Mouse (Mus musculus): Measurements from ENCODE around the gene Gm11444.

GRCm38 (mm10) chr11:85807353-85807752 lies 42.8 kb downstream of the Gm11444 start:
- no peak for TF ChIP-seq CTCF (IDR thresholded peaks at IDR 0.05; ENCODE audit: low read depth, low read length)
- no peak for TF ChIP-seq POLR2A (IDR thresholded peaks at IDR 0.05; ENCODE audit: insufficient read depth, low read length)

All from ES-Bruce4 (cell line).